Mouse (Mus musculus) forebrain, embryonic 13.5 days (tissue): ENCODE data around the gene Fam129b. TPM values are rescaled to one million over a fixed set of nuclear protein-coding genes. Genes with fewer than 3 reads are reported as not detected.
A peak's percentile ranks its signal among the peaks of the same experiment; 100 is the strongest.

Experiments used
- ATAC-seq: fragments of 200-750 bp; cut with Nextera tagmentation; 2 replicates; pipeline ENCODE4 v1.8.0; 2017
- H3K27ac ChIP-seq: fragments of 300-500 bp; sonication (generic); 2 replicates; pipeline ENCODE4 v1.5.1; 2015; ENCODE audit warnings: inconsistent platforms, mild to moderate bottlenecking, moderate library complexity
- H3K27me3 ChIP-seq: fragments of 300-500 bp; sonication (generic); 2 replicates; pipeline ENCODE4 v1.6.1; 2015; ENCODE audit warnings: mild to moderate bottlenecking, inconsistent platforms
- H3K36me3 ChIP-seq: fragments of 300-500 bp; sonication (generic); 2 replicates; pipeline ENCODE4 v1.6.1; 2015; ENCODE audit warnings: mild to moderate bottlenecking, inconsistent platforms; ENCODE audit not compliant: poor library complexity, severe bottlenecking
- H3K4me1 ChIP-seq: fragments of 300-500 bp; sonication (generic); 2 replicates; pipeline ENCODE4 v1.6.1; 2015; ENCODE audit warnings: inconsistent platforms
- H3K4me2 ChIP-seq: fragments of 300-500 bp; sonication (generic); 2 replicates; pipeline ENCODE4 v1.6.1; 2015; ENCODE audit warnings: inconsistent platforms, mild to moderate bottlenecking, moderate library complexity
- H3K4me3 ChIP-seq: fragments of 300-500 bp; sonication (generic); 2 replicates; pipeline ENCODE4 v1.5.1; 2015; ENCODE audit warnings: mild to moderate bottlenecking, inconsistent platforms
- H3K9ac ChIP-seq: fragments of 300-500 bp; sonication (generic); 2 replicates; pipeline ENCODE4 v1.6.1; 2015; ENCODE audit warnings: mild to moderate bottlenecking, inconsistent platforms
- H3K9me3 ChIP-seq: fragments of 300-500 bp; sonication (generic); replicated peaks from 2 replicates; pipeline ENCODE4 v1.6.1; 2016; ENCODE audit warnings: inconsistent platforms
- WGBS: fragments of 180-500 bp; shearing (Covaris S2); methylation state at CpG from one replicate; pipeline ENCODE4 v1.1.7; 2015; 5-methylcytosine and 5-hydroxymethylcytosine counted together
- polyA plus RNA-seq: library from polyadenylated mRNA; unstranded; fragments of >200 nt; fragmentation: Nextera tagmentation; extraction: Ambion mirVana; gene quantifications from 2 replicates; pipeline ENCODE4 v1.2.1, GENCODE M21; 2015

Gene Fam129b
- polyA plus RNA-seq, 1 experiment from 2014 or later, result 21.1 TPM

- WGBS, result 86% methylated on average over 19 of the region's 19 CpGs
- Histone ChIP-seq H3K4me3 (no peak overlapping the region), H3K9me3 (no peaks in the 10 kb centered on the region), H3K4me1 (no peaks in the 10 kb centered on the region), H3K9ac (no peak overlapping the region), H3K36me3 (peaks cover 54% of the 10 kb centered on the region), H3K4me2 (no peak overlapping the region), H3K27ac (no peak overlapping the region), H3K27me3 (no peaks in the 10 kb centered on the region)
- no peak for ATAC-seq
Measured at GRCm38 (mm10) chr2:32928947-32929829, 53.3 kb downstream of the Fam129b start.

GRCm38 (mm10) chr2:32931730-32932129, 55.8 kb downstream of the Fam129b start:
- H3K4me2 ChIP-seq, result no peak overlapping the region
- 83% methylated on average over 7 of the region's 7 CpGs for WGBS
- no peak overlapping the region for H3K27ac ChIP-seq
- no peaks in the 10 kb centered on the region for H3K9me3 ChIP-seq
- H3K9ac ChIP-seq, result no peak overlapping the region
- H3K4me3 ChIP-seq, result no peak overlapping the region
- H3K4me1 ChIP-seq, result no peaks in the 10 kb centered on the region
- H3K27me3 ChIP-seq, result no peaks in the 10 kb centered on the region
- no peak for ATAC-seq
- peaks cover 58% of the 10 kb centered on the region for H3K36me3 ChIP-seq

DNA sequence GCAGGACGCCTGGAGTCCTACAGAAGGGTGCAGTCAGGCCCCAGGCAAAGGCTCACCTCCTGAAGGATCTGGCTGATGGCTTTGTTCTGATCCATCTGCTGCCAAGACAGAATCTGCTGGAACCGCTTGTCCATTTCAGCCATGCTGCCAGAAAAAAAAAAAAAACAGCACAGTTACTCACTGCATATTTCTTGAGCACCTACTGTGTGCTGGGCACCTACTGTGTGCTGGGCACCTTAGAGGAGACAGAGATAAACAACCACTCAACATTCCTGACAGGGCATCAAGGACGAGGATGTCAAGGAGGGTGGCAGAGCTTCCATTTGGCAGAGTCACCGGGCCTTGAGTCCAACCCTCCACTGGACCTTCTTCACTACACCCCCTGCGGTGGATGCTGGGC, 62.8 kb downstream of the Fam129b start:
- H3K4me2 ChIP-seq, result no peak overlapping the region
- WGBS, result 92% methylated on average over 5 of the region's 5 CpGs
- H3K27ac ChIP-seq, result no peak overlapping the region
- ATAC-seq, result no peak
- no peak overlapping the region for H3K9ac ChIP-seq
- H3K4me3 ChIP-seq, result no peak overlapping the region
- H3K27me3 ChIP-seq, result no peaks in the 10 kb centered on the region
- H3K9me3 ChIP-seq, result no peaks in the 10 kb centered on the region
- no peaks in the 10 kb centered on the region for H3K4me1 ChIP-seq
- H3K36me3 ChIP-seq, result peaks cover 77% of the 10 kb centered on the region

DNA sequence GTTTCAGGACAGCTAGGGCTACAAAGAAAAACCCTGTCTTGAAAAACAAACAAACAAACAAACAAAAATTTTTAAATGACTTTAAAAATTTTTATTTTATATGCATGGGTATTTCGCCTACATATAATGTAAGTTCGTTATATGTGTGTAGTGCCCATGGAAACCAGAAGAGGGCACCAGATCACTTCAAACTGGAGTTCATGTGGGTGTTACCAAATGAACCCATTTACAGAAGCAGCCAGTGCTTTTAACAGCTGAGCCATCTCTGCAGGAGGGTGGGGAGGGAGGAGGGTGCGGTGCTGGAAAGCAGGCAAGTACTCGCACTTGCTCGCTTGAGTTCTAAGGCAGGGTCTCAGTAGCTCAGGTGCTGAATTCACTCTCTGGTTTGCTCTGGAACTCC, 63.5 kb downstream of the Fam129b start:
- no peak overlapping the region for H3K4me3 ChIP-seq
- no peak for ATAC-seq
- no peaks in the 10 kb centered on the region for H3K4me1 ChIP-seq
- H3K27me3 ChIP-seq, result no peaks in the 10 kb centered on the region
- no peak overlapping the region for H3K4me2 ChIP-seq
- H3K9ac ChIP-seq, result no peak overlapping the region
- peaks cover 74% of the 10 kb centered on the region for H3K36me3 ChIP-seq
- H3K27ac ChIP-seq, result no peak overlapping the region
- WGBS, result 66% methylated on average over 5 of the region's 5 CpGs
- H3K9me3 ChIP-seq, result no peaks in the 10 kb centered on the region

DNA sequence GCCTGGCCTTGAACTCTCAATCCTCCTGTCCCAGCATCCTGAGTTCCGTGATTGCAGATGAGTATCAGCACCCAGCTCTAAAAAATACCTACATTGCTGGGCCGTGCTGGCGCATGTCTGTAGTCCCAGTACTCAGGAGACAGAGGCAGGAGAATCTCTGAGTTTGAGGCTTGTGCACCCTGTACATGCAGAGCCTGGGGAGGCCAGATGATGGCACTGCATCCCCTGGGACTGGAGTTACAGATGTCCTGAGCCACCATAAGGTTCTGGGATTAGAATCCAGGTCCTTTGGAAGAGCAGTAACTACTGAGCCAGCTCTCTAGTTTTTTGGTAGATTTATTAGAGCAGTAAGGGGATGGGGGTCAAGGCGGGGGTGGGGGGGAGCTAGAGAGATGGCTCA, 64.6 kb downstream of the Fam129b start:
- no peak for ATAC-seq
- 93% methylated on average over 4 of the region's 4 CpGs for WGBS

DNA sequence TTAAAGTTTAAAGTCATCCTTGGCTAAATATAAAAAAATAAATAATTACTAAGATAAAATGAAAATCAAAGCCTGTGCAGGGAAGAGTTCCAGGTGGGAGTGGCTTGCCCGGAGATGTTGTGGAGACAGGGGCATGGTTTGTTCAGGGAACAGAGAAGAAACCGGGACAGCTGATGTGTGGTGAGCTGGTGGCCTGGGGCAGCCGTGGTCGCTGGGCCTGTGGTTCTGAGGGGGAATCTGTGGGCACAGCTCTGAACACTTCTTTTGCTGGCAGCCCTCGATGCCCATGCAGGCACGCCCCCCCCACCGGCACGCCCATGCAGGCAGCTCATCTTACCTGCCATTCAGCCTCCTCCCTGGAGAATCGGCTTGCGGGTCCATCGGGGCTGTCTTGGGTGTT, 71.5 kb downstream of the Fam129b start:
- peaks cover 77% of the 10 kb centered on the region for H3K36me3 ChIP-seq
- ATAC-seq, result no peak

More for the DNA sequence above, 64.6 kb downstream of the Fam129b start:
- Histone ChIP-seq H3K9me3 (no peaks in the 10 kb centered on the region), H3K4me1 (no peaks in the 10 kb centered on the region), H3K36me3 (peaks cover 74% of the 10 kb centered on the region), H3K4me2 (no peak overlapping the region), H3K9ac (no peak overlapping the region), H3K27ac (no peak overlapping the region), H3K27me3 (no peaks in the 10 kb centered on the region), H3K4me3 (no peak overlapping the region)

GRCm38 (mm10) chr2:32954581-32954980, 78.7 kb downstream of the Fam129b start:
- ATAC-seq, result no peak
- no peak overlapping the region for H3K27ac ChIP-seq
- WGBS, result 95% methylated on average over 2 of the region's 2 CpGs
- H3K4me2 ChIP-seq, result no peak overlapping the region
- H3K4me1 ChIP-seq, result no peaks in the 10 kb centered on the region
- no peaks in the 10 kb centered on the region for H3K9me3 ChIP-seq
- no peaks in the 10 kb centered on the region for H3K27me3 ChIP-seq
- H3K4me3 ChIP-seq, result no peak overlapping the region
- peaks cover 76% of the 10 kb centered on the region for H3K36me3 ChIP-seq
- no peak overlapping the region for H3K9ac ChIP-seq

More for the DNA sequence above, 71.5 kb downstream of the Fam129b start:
- Histone ChIP-seq H3K9me3 (no peaks in the 10 kb centered on the region), H3K27me3 (no peaks in the 10 kb centered on the region), H3K4me1 (no peaks in the 10 kb centered on the region), H3K27ac (no peak overlapping the region), H3K9ac (no peak overlapping the region), H3K4me3 (no peak overlapping the region), H3K4me2 (no peak overlapping the region)
- WGBS, result 92% methylated on average over 11 of the region's 11 CpGs

DNA sequence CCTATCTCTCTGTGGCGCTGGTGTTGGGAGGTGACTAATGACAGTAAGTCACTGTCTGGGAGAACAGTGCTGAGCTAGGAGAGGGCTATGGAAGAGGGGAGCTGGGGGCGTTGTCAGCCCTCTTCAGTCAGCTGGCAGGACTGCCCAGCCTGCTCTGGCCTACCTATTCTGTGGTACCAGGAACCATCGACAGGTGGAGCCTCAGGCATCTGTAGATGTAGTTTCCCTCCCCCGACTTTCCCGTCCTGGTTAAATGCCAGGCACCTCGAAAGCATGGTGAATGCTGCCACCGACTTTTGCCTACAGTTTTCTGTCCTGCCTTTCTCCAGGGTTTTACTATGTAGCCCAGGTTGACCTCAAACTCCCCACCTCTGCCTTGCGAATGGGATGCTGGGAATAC, 81.4 kb downstream of the Fam129b start:
- Histone ChIP-seq H3K4me1 (peaks cover 11% of the 10 kb centered on the region), H3K9ac (0 out of 2 replicates have a peak overlapping the region, but pooled peaks have one; percentile 3), H3K27ac (no peak overlapping the region), H3K4me3 (no peak overlapping the region), H3K27me3 (no peaks in the 10 kb centered on the region), H3K36me3 (peaks cover 49% of the 10 kb centered on the region), H3K4me2 (no peak overlapping the region), H3K9me3 (no peaks in the 10 kb centered on the region)
- WGBS, result 59% methylated on average over 8 of the region's 8 CpGs
- no peak for ATAC-seq

DNA sequence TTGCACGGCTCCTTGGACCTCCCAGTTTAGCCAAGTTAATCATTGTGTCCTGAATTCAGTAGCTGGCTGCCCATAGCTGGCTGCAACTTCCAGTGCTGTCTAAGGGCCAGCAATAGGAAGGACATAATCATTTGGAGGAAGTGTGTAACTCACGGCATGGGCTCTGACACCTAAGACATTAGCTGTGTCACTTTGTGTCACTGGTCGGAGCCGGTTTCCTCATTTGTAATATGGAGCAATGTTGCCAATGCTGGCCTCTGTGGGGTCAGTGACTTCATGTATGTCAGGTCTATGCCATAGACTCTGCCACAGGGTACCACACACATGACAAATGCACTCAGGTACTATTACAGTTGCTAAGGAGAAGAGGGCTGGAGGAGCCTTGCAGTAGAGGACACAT, 84.4 kb downstream of the Fam129b start:
- 89% methylated on average over 4 of the region's 4 CpGs for WGBS
- H3K9me3 ChIP-seq, result no peaks in the 10 kb centered on the region
- H3K9ac ChIP-seq, result peak overlapping the region; percentile 97
- no peaks in the 10 kb centered on the region for H3K27me3 ChIP-seq
- ATAC-seq, result no peak
- H3K4me1 ChIP-seq, result peaks cover 33% of the 10 kb centered on the region
- H3K27ac ChIP-seq, result no peak overlapping the region
- H3K4me2 ChIP-seq, result peak overlapping the region; percentile 95
- peak overlapping the region; percentile 75; the same call in 1 of the 2 replicates for H3K4me3 ChIP-seq
- peaks cover 51% of the 10 kb centered on the region for H3K36me3 ChIP-seq

- WGBS, result 3% methylated on average over 55 of the region's 55 CpGs
- Histone ChIP-seq H3K27me3 (no peaks in the 10 kb centered on the region), H3K4me2 (peak within 1 kb of the TSS; percentile 95)
Measured at GRCm38 (mm10) chr2:32961192-32961995, 85.5 kb downstream of the Fam129b start, which contains the start of the genes Rpl12 and Lrsam1. Gene Rpl12, plus strand, starts transcription at chr2:32961559. Gene Lrsam1, minus strand, starts transcription at chr2:32961614.

DNA sequence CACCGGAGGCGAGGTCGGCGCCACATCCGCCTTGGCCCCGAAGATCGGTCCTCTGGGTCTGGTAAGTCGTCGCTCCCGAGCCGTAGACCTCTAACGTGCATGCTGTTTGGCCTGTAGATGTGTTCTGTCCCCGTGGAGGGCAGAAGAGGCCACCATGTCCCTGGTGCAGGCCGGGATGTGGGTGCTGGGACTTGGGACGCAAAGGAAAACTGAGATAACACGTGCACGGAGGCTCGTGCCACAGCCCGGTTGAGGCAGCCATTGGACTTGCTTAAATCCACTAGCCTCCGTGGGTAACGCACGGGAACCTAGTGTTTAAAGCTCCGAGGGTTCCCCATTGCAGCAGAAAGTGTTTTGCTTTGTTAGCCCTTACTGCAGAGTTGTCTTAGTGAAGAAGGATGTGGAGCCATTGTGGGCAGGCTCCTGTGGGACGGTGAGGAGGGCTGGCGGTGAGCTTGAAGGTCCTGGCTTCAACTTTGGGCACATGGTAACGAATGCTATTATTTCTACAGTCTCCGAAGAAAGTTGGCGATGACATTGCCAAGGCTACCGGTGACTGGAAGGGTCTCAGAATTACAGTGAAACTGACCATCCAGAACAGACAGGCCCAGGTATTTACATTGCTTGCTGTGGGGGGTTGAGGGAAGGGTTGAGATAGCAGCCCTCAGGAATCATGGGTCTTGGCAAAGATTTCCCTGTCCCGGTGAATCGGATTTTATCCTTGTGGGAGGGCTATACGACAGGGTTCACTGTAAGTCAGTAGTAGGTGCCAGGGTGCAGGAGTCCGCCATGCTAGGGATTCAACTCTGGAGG, 86.4 kb downstream of the Fam129b start:
- no peak for ATAC-seq
- Histone ChIP-seq H3K36me3 (peaks cover 34% of the 10 kb centered on the region), H3K4me2 (peak overlapping the region; percentile 95), H3K27me3 (no peaks in the 10 kb centered on the region), H3K4me3 (peak overlapping the region; percentile 75), H3K4me1 (peaks cover 42% of the 10 kb centered on the region), H3K9me3 (no peaks in the 10 kb centered on the region), H3K27ac (peak overlapping the region; percentile 71), H3K9ac (peak overlapping the region; percentile 97)
- 2% methylated on average over 29 of the region's 33 CpGs for WGBS

More at GRCm38 (mm10) chr2:32961192-32961995, 85.5 kb downstream of the Fam129b start, which contains the start of the genes Rpl12 and Lrsam1:
- peak within 1 kb of the TSS; percentile 71 for H3K27ac ChIP-seq
- H3K36me3 ChIP-seq, result peaks cover 42% of the 10 kb centered on the region
- H3K4me1 ChIP-seq, result peaks cover 39% of the 10 kb centered on the region
- no peaks in the 10 kb centered on the region for H3K9me3 ChIP-seq
- H3K9ac ChIP-seq, result peak within 1 kb of the TSS; percentile 97
- ATAC-seq, result peak; percentile 96
- H3K4me3 ChIP-seq, result peak within 1 kb of the TSS; percentile 75
